Mouse (Mus musculus): ENCODE results near the gene Rdh16. TPM values are rescaled to one million over a fixed set of nuclear protein-coding genes. Genes with fewer than 3 reads are reported as not detected.

The Rdh16 gene
- under 1 TPM in 1 of 2 experiments, not detected in 1; 0.32 TPM for polyA plus RNA-seq (2017; shearing (Covaris generic))

GRCm38 (mm10) chr10:127800891-127801290 lies at the start of gene Rdh16:
Gene Rdh16, plus strand, starts transcription at chr10:127801152.

DNA sequence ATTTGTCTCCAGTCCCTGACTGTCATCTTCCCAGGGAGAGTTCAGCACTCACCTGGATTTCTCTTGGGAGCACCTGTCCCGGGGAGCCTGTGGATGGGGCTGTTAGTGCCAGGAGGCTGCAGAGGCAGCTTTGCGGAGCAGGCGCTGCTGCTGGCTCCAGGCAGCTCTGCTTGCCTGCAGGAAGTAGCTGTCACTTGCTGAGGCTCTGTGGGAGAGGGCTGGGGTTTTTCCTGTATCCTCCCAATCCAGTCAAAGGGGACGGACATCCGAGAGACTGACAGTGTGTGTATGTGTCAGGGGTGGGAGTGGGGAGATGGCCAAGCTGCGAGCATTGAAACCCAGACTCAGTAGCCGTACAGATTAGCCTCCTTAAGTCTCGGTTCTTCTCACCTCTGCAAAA lies 49.4 kb upstream of the Rdh16 start, which contains the start of gene Gpr182:
Gene Gpr182 (minus strand): TSS at position 185 of the 400 bp plus-strand sequence.

GRCm38 (mm10) chr10:127759181-127760110 lies 41.5 kb upstream of the Rdh16 start, which contains the start of the genes Rdh1 and Rdh16f1:
Gene Rdh1, plus strand, starts transcription at chr10:127759721.
Gene Rdh16f1, plus strand, starts transcription at chr10:127759787.

DNA sequence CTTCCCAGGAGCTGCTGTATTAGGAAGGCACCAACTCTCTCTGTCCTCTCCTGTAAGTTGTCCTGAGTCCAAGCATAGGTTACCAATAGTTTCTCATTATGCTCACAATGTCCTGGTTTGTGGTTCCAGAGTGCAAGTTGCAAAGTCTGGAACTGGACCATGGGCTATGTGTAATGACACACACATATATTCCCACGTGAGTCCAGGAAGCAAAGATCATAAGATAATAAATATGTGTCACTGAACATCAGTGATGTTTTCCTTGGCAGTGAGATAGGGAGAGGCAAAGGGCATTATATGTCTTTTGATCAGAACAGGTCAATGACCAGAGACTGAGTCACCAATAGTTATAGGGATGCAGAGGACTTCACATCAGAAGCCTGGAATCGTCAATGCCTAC lies 24.9 kb upstream of the Rdh16 start, which contains the start of gene Rdh9:
Gene Rdh9 (plus strand): TSS at position 376 of the 400 bp plus-strand sequence.

DNA sequence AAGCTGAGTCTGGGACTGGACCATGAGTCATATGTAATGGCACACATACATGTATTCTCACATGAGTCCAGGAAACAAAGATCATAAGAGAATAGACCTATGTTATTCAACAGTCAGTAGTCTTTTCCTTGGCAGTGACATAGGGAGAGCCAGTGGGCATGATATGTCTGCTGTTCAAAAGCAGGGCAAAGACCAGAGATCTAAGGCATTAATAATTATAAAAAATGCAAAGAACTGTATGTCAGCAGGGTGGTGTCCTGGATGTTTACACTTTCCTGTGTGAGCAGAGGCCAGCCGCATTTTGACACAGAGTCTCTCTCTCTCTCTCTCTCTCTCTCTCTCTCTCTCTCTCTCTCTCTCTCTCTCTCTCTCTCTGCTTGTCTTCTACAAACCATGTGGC lies 48.7 kb downstream of the Rdh16 start, which contains the start of gene Rdh19:
Gene Rdh19 (plus strand): TSS at position 301 of the 400 bp plus-strand sequence.

DNA sequence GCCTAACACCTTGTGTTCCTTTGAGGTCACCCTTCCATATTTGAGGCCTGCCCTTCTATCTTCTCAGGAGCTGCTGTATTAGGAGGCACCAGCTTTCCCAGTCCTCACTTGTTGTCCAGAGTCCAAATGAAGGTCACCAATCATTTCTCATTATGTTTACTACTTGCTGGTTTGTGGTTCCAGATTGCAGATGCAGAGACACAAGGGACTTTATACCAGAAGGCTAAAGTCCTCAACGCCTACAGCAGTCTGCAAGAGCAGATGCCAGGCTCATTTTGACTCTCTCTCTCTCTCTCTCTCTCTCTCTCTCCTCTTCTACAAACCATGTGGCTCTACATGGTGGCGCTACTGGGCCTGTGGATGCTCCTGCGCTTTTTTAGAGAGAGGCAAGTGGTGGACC lies 65.3 kb downstream of the Rdh16 start, which contains the start of gene Rdh16f2:
Gene Rdh16f2 (plus strand): TSS at position 243 of the 400 bp plus-strand sequence.

DNA sequence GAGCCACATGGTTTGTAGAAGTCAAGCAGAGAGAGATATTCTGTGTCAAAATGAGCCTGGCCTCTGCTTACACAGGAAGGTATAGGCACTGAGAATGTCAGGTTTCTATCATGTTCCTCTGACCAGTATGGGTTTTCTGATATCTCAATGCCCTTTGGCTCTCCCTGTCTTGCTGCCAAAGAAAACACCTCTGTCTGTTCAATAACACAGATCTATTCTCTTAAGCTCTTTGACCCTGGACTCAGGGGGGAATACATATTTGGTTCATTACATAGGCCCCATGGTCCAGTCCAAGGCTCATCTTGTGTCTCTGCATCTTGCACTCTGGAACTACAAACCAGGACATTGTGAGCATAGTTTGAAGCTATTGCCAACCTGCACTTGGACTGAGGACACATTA lies 87.7 kb downstream of the Rdh16 start, which contains the start of gene Rdh7:
Gene Rdh7 (minus strand): TSS at position 213 of the 400 bp plus-strand sequence.

Other genes starting within 250 kb of the Rdh16 start
- gene Lrp1, start 180.0 kb upstream of the Rdh16 start, polyA plus RNA-seq (2017; shearing (Covaris generic)) = 1 to 10 TPM in 1 of 2 experiments, under 1 TPM in 1; 0.76 to 2.4 TPM
- 100 to 1,000 TPM; 127 to 180 TPM for gene Stat6, start 158.2 kb upstream of the Rdh16 start, polyA plus RNA-seq (2017; shearing (Covaris generic))
- gene Nemp1, start 134.3 kb upstream of the Rdh16 start, polyA plus RNA-seq (2017; shearing (Covaris generic)) = 1 to 10 TPM; 5.5 to 6.7 TPM
- gene Nab2, start 132.6 kb upstream of the Rdh16 start, polyA plus RNA-seq (2017; shearing (Covaris generic)) = 10 to 100 TPM; 31.4 to 62.9 TPM
- not detected for gene Myo1a, start 96.0 kb upstream of the Rdh16 start, polyA plus RNA-seq (2017; shearing (Covaris generic))
- gene Tac2, start 76.7 kb upstream of the Rdh16 start, polyA plus RNA-seq (2017; shearing (Covaris generic)) = not detected
- under 1 TPM; 0.17 to 0.36 TPM for gene Zbtb39, start 61.6 kb upstream of the Rdh16 start, polyA plus RNA-seq (2017; shearing (Covaris generic))
- gene Gpr182, start 49.4 kb upstream of the Rdh16 start, polyA plus RNA-seq (2017; shearing (Covaris generic)) = under 1 TPM in 1 of 2 experiments, not detected in 1; 0.34 TPM
- under 1 TPM; 0.11 to 0.21 TPM for gene Rdh1, start 41.4 kb upstream of the Rdh16 start, polyA plus RNA-seq (2017; shearing (Covaris generic))
- gene Rdh16f1, start 41.4 kb upstream of the Rdh16 start, polyA plus RNA-seq (2017; shearing (Covaris generic)) = 1 to 10 TPM in 1 of 2 experiments, not detected in 1; 1.4 TPM
- gene Rdh9, start 24.8 kb upstream of the Rdh16 start, polyA plus RNA-seq (2017; shearing (Covaris generic)) = under 1 TPM in 1 of 2 experiments, not detected in 1; 0.52 TPM
- gene Rdh19, start 48.8 kb downstream of the Rdh16 start, polyA plus RNA-seq (2017; shearing (Covaris generic)) = not detected
- gene Rdh16f2, start 65.3 kb downstream of the Rdh16 start, polyA plus RNA-seq (2017; shearing (Covaris generic)) = not detected
- gene Rdh7, start 87.7 kb downstream of the Rdh16 start, polyA plus RNA-seq (2017; shearing (Covaris generic)) = under 1 TPM in 1 of 2 experiments, not detected in 1; 0.29 TPM
- gene Sdr9c7, start 97.4 kb downstream of the Rdh16 start, polyA plus RNA-seq (2017; shearing (Covaris generic)) = not detected
- under 1 TPM in 1 of 2 experiments, not detected in 1; 0.42 TPM for gene Hsd17b6, start 206.5 kb downstream of the Rdh16 start, polyA plus RNA-seq (2017; shearing (Covaris generic))
- 10 to 100 TPM; 22.4 to 26.6 TPM for gene Prim1, start 214.0 kb downstream of the Rdh16 start, polyA plus RNA-seq (2017; shearing (Covaris generic))
- gene Naca, start 234.4 kb downstream of the Rdh16 start, polyA plus RNA-seq (2017; shearing (Covaris generic)) = 100 to 1,000 TPM; 601 to 712 TPM

Data from activated CD4-positive, CD25-positive, alpha-beta regulatory T cell (primary cell).